In genomic region chr13:98533415-98533814, GRCm38 (mm10) we compare ENCODE assay signal across 11 mouse cellular contexts. TPM values are rescaled to one million over a fixed set of nuclear protein-coding genes. Genes with fewer than 3 reads are reported as not detected.
DNase-seq lines count a peak whose midpoint lies in the region; ATAC-seq lines count a peak whose summit lies in the region.
"Had no signal": no experiment of that assay in that cellular context is flagged by ENCODE, and none has a peak within 500 bp of the region (broad histone marks: within the 10 kb centered on the region; RNA-seq: fewer than 3 reads in every experiment).

No protein-coding gene starts in this region.

- peak overlapping the region; percentile 13; the same call in 1 of the 2 replicates for H3K4me3 ChIP-seq in hindbrain, embryonic 10.5 days
- no peak overlapping the region for H3K4me3 ChIP-seq in hindbrain, embryonic 16.5 days (ENCODE audit: low read length)
- H3K4me3 ChIP-seq in forebrain, embryonic 13.5 days: no peak overlapping the region

- peaks cover 10% of the 10 kb centered on the region for H3K9me3 ChIP-seq in hindbrain, embryonic 10.5 days
- peaks cover 4% of the 10 kb centered on the region for H3K9me3 ChIP-seq in hindbrain, embryonic 16.5 days (ENCODE audit: control insufficient read depth, low read length)
- H3K9me3 ChIP-seq in forebrain, embryonic 13.5 days (replicated peaks): no peaks in the 10 kb centered on the region

- H3K4me2 ChIP-seq in hindbrain, embryonic 16.5 days (ENCODE audit: low read length): no peak overlapping the region
- H3K4me2 ChIP-seq in forebrain, embryonic 13.5 days: peak overlapping the region; percentile 48

- WGBS in hindbrain, embryonic 10.5 days: 24% methylated on average over 9 of the region's 9 CpGs
- WGBS in hindbrain, embryonic 16.5 days: 20% methylated on average over 9 of the region's 9 CpGs
- WGBS in forebrain, embryonic 13.5 days: 13% methylated on average over 9 of the region's 9 CpGs

- H3K9ac ChIP-seq in hindbrain, embryonic 16.5 days (ENCODE audit: low read depth, low read length): no peak overlapping the region
- no peak overlapping the region for H3K9ac ChIP-seq in forebrain, embryonic 13.5 days

- no peaks in the 10 kb centered on the region for H3K36me3 ChIP-seq in hindbrain, embryonic 10.5 days
- H3K36me3 ChIP-seq in hindbrain, embryonic 16.5 days (ENCODE audit: control insufficient read depth, insufficient read depth, low read length): no peaks in the 10 kb centered on the region
- H3K36me3 ChIP-seq in forebrain, embryonic 13.5 days (ENCODE audit: poor library complexity, severe bottlenecking): no peaks in the 10 kb centered on the region

- H3K4me1 ChIP-seq in hindbrain, embryonic 10.5 days (replicated peaks): peaks cover 53% of the 10 kb centered on the region
- H3K4me1 ChIP-seq in hindbrain, embryonic 16.5 days (ENCODE audit: control insufficient read depth, insufficient read depth, low read depth, low read length): peaks cover 7% of the 10 kb centered on the region; the same call in 1 of the 2 replicates
- peaks cover 21% of the 10 kb centered on the region for H3K4me1 ChIP-seq in forebrain, embryonic 13.5 days

- ATAC-seq in hindbrain, embryonic 16.5 days: no peak
- ATAC-seq in forebrain, embryonic 13.5 days: no peak
- no peak for ATAC-seq in megakaryocyte progenitor cell, adult 5-6 weeks (replicated peaks; ENCODE audit: poor library complexity)

- peak; percentile 44 for DNase-seq in hindbrain, embryonic 10.5 days (ENCODE audit: low spot score)
- peak; percentile 54 to 72 for DNase-seq in kidney, postnatal 4 days
- DNase-seq in retina, embryonic 14.5 days (ENCODE audit: low spot score): peak; percentile 51
- DNase-seq in gastrocnemius, adult 18-20 months (ENCODE audit: low spot score): no peak
- no peak for DNase-seq in spleen, adult 12 weeks (ENCODE audit: low spot score)

- H3K27me3 ChIP-seq in hindbrain, embryonic 10.5 days (ENCODE audit: insufficient read depth, poor library complexity, severe bottlenecking): peaks cover 46% of the 10 kb centered on the region
- peaks cover 2% of the 10 kb centered on the region for H3K27me3 ChIP-seq in hindbrain, embryonic 16.5 days (replicated peaks; ENCODE audit: control insufficient read depth, insufficient read depth, low read length)
- H3K27me3 ChIP-seq in forebrain, embryonic 13.5 days: peaks cover 83% of the 10 kb centered on the region

- H3K27ac ChIP-seq in hindbrain, embryonic 10.5 days: peak overlapping the region; percentile 14; the same call in 1 of the 2 replicates
- H3K27ac ChIP-seq in hindbrain, embryonic 16.5 days (ENCODE audit: low read depth, low read length): no peak overlapping the region
- H3K27ac ChIP-seq in forebrain, embryonic 13.5 days: no peak overlapping the region
- H3K27ac ChIP-seq: macrophage had no signal

RNA-seq across cellular contexts. Expression of gene Gm10320, which starts 41.6 kb away (rescaled TPM):
- 1.4 and 1.6 TPM in 2 replicates for polyA plus RNA-seq in hindbrain, embryonic 10.5 days (2016; fragmentation: Nextera tagmentation; extraction: Ambion mirVana)
- polyA plus RNA-seq in hindbrain, embryonic 16.5 days (2015; fragmentation: Nextera tagmentation; extraction: Ambion mirVana): 1.0 and 1.3 TPM in 2 replicates
- polyA plus RNA-seq in forebrain, embryonic 13.5 days (2015; fragmentation: Nextera tagmentation; extraction: Ambion mirVana): 0.81 and 2.6 TPM in 2 replicates
- total RNA-seq in megakaryocyte progenitor cell, adult 5-6 weeks (2015): 14.4 and 15.0 TPM in 2 replicates
- 0.54 and 1.7 TPM in 2 replicates for total RNA-seq in megakaryocyte progenitor cell, adult 5-6 weeks (2017)
- total RNA-seq in gastrocnemius, adult 18-20 months (2021): not detected
- total RNA-seq: heart, adult 8-10 months had no signal
- polyA plus RNA-seq: macrophage; testis, adult 2 months had no signal

Comparison
In these comparisons a context has a peak if more than half of its experiments do, and no peak if none do; other contexts are left out.
1. DNase-seq: peak in hindbrain, embryonic 10.5 days (single experiment), kidney, postnatal 4 days (2 of 2) and retina, embryonic 14.5 days (single experiment); none in gastrocnemius, adult 18-20 months (single experiment) and spleen, adult 12 weeks (single experiment).